Mouse (Mus musculus): ENCODE measurements around the gene Brd1.

DNA sequence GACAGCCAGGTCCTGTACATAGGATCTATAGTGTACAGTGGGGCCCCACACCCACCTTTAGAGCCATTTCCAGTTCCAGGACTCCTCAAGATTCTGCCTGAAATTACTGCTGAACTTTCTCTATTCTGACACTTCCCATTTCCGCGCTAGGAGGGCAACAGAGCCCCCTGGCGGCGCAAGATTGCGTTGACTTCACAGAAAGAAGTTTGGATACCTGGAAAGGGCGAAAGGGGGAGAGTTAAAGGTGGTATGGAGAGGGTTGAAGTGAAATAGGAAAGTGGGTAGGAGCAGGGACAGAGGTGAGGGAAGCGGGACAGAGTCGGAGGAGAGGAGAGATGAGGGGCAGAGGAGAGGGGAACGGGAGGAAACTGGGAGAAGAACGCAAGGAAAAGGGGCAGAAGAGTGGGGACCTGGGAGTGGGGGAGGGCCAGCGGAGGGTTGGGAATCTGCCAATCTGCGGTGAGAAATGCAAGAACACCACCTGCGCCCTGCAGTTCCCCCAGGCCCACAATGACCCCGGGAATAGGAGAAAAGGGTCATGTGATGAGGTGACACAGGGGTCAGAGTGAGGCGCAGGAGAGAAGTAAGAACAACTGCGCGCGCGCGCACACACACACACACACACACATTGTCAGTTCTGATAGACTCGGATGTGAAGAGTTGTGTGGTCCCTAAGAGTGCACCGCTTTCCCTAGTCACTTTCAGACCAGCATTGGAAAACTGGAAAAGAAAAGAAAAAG, 71.8 kb downstream of the Brd1 start:
- TF ChIP-seq CTCF (conservative IDR thresholded peaks at IDR 0.05; ENCODE audit: low read length) (peak; percentile 78), NANOG (IDR thresholded peaks at IDR 0.05; ENCODE audit: borderline replicate concordance, low read length) (no peak), POU5F1 (IDR thresholded peaks at IDR 0.05; ENCODE audit: borderline replicate concordance, low read length) (no peak)
